Mouse (Mus musculus) forebrain, embryonic 16.5 days (tissue): ENCODE data around the gene Fanci. TPM values are rescaled to one million over a fixed set of nuclear protein-coding genes. Genes with fewer than 3 reads are reported as not detected.

Source experiments
- ATAC-seq: fragments of 200-750 bp; cut with Nextera tagmentation; 2 replicates; pipeline ENCODE4 v1.8.0; 2017; ENCODE audit warnings: mild to moderate bottlenecking, moderate library complexity
- H3K27ac ChIP-seq: fragments of 300-500 bp; sonication (generic); 2 replicates; pipeline ENCODE4 v1.5.1; 2014; ENCODE audit warnings: low read length, control low read depth
- H3K27me3 ChIP-seq: fragments of 300-500 bp; sonication (generic); replicated peaks from 2 replicates; pipeline ENCODE4 v1.6.1; 2014; ENCODE audit warnings: low read length; ENCODE audit not compliant: control insufficient read depth, insufficient read depth
- H3K36me3 ChIP-seq: fragments of 300-500 bp; sonication (generic); 2 replicates; pipeline ENCODE4 v1.6.1; 2014; ENCODE audit not compliant: control insufficient read depth, insufficient read depth
- H3K4me1 ChIP-seq: fragments of 300-500 bp; sonication (generic); replicated peaks from 2 replicates; pipeline ENCODE4 v1.6.1; 2014; ENCODE audit warnings: low read length; ENCODE audit not compliant: control insufficient read depth, insufficient read depth
- H3K4me2 ChIP-seq: fragments of 300-500 bp; sonication (generic); 2 replicates; pipeline ENCODE4 v1.6.1; 2014; ENCODE audit warnings: mild to moderate bottlenecking, low read length, control low read depth
- H3K4me3 ChIP-seq: fragments of 300-500 bp; sonication (generic); replicated peaks from 2 replicates; pipeline ENCODE4 v1.5.1; 2014; ENCODE audit warnings: mild to moderate bottlenecking, low read length, control low read depth
- H3K9ac ChIP-seq: fragments of 300-500 bp; sonication (generic); replicated peaks from 2 replicates; pipeline ENCODE4 v1.6.1; 2014; ENCODE audit warnings: low read depth, low read length, control low read depth
- H3K9me3 ChIP-seq: fragments of 300-500 bp; sonication (generic); 2 replicates; pipeline ENCODE4 v1.6.1; 2016; ENCODE audit warnings: low read length; ENCODE audit not compliant: control insufficient read depth
- WGBS: fragments of 180-500 bp; shearing (Covaris S2); extraction: QIAGEN DNeasy Blood & Tissue Kit; methylation state at CpG from one replicate; pipeline ENCODE4 v1.1.7; 2014; 5-methylcytosine and 5-hydroxymethylcytosine counted together
- polyA plus RNA-seq: library from polyadenylated mRNA; unstranded; fragments of >200 nt; fragmentation: Nextera tagmentation; extraction: Ambion mirVana; gene quantifications from 2 replicates; pipeline ENCODE4 v1.2.1, GENCODE M21; 2015

The Fanci gene
- polyA plus RNA-seq = 6.6 and 6.9 TPM in 2 replicates

- Histone ChIP-seq H3K4me1 (peaks cover 11% of the 10 kb centered on the region), H3K27me3 (no peaks in the 10 kb centered on the region), H3K27ac (peak within 1 kb of the TSS; percentile 90), H3K9me3 (no peaks in the 10 kb centered on the region), H3K9ac (peak within 1 kb of the TSS; percentile 71), H3K4me3 (peak within 1 kb of the TSS; percentile 70), H3K36me3 (no peaks in the 10 kb centered on the region), H3K4me2 (peak within 1 kb of the TSS; percentile 97)
- WGBS = under 1% methylated on average over 44 of the region's 44 CpGs
- ATAC-seq = peak; percentile 97
These were observed at the start of gene Fanci for GRCm38 (mm10) chr7:79391883-79392649. Fanci (plus strand) TSS chr7:79391929.

GRCm38 (mm10) chr7:79345902-79346301 lies 45.8 kb upstream of the Fanci start:
- peaks cover 10% of the 10 kb centered on the region; the same call in 1 of the 2 replicates for H3K36me3 ChIP-seq
- no peaks in the 10 kb centered on the region for H3K27me3 ChIP-seq
- H3K27ac ChIP-seq = no peak overlapping the region
- H3K9ac ChIP-seq = no peak overlapping the region
- WGBS = 47% methylated on average over 4 of the region's 4 CpGs
- H3K4me1 ChIP-seq = no peaks in the 10 kb centered on the region
- no peak overlapping the region for H3K4me3 ChIP-seq
- no peaks in the 10 kb centered on the region for H3K9me3 ChIP-seq
- H3K4me2 ChIP-seq = no peak overlapping the region
- no peak for ATAC-seq

- H3K4me3 ChIP-seq = no peak overlapping the region
- H3K9me3 ChIP-seq = no peaks in the 10 kb centered on the region
These were observed 45.1 kb upstream of the Fanci start for GRCm38 (mm10) chr7:79346555-79347075.

GRCm38 (mm10) chr7:79347108-79347813 lies 44.5 kb upstream of the Fanci start:
- Histone ChIP-seq H3K9me3 (no peaks in the 10 kb centered on the region), H3K4me1 (no peaks in the 10 kb centered on the region), H3K27ac (no peak overlapping the region), H3K27me3 (no peaks in the 10 kb centered on the region), H3K36me3 (peaks cover 10% of the 10 kb centered on the region; the same call in 1 of the 2 replicates), H3K4me3 (no peak overlapping the region), H3K4me2 (no peak overlapping the region), H3K9ac (no peak overlapping the region)
- WGBS = 80% methylated on average over 13 of the region's 13 CpGs
- ATAC-seq = no peak

More at GRCm38 (mm10) chr7:79346555-79347075, 45.1 kb upstream of the Fanci start:
- Histone ChIP-seq H3K9ac (no peak overlapping the region), H3K27me3 (no peaks in the 10 kb centered on the region), H3K4me1 (no peaks in the 10 kb centered on the region), H3K36me3 (peaks cover 10% of the 10 kb centered on the region; the same call in 1 of the 2 replicates), H3K4me2 (no peak overlapping the region), H3K27ac (no peak overlapping the region)
- 81% methylated on average over 8 of the region's 8 CpGs for WGBS
- no peak for ATAC-seq

GRCm38 (mm10) chr7:79348816-79349215 lies 42.9 kb upstream of the Fanci start:
- Histone ChIP-seq H3K27me3 (no peaks in the 10 kb centered on the region), H3K9me3 (no peaks in the 10 kb centered on the region), H3K27ac (no peak overlapping the region), H3K36me3 (peaks cover 10% of the 10 kb centered on the region; the same call in 1 of the 2 replicates), H3K4me1 (no peaks in the 10 kb centered on the region), H3K9ac (no peak overlapping the region), H3K4me3 (no peak overlapping the region), H3K4me2 (no peak overlapping the region)
- WGBS = 82% methylated on average over 8 of the region's 8 CpGs
- ATAC-seq = no peak

GRCm38 (mm10) chr7:79349738-79350386 lies 41.9 kb upstream of the Fanci start:
- Histone ChIP-seq H3K4me1 (no peaks in the 10 kb centered on the region), H3K27ac (no peak overlapping the region), H3K9ac (no peak overlapping the region), H3K9me3 (no peaks in the 10 kb centered on the region), H3K4me2 (no peak overlapping the region), H3K36me3 (peaks cover 18% of the 10 kb centered on the region; the same call in 1 of the 2 replicates), H3K4me3 (no peak overlapping the region), H3K27me3 (no peaks in the 10 kb centered on the region)
- peak; percentile 75 for ATAC-seq
- 34% methylated on average over 12 of the region's 12 CpGs for WGBS

- Histone ChIP-seq H3K4me3 (no peak overlapping the region), H3K27ac (no peak overlapping the region), H3K4me2 (no peak overlapping the region), H3K9me3 (no peaks in the 10 kb centered on the region), H3K27me3 (no peaks in the 10 kb centered on the region), H3K4me1 (peaks cover 9% of the 10 kb centered on the region; the same call in 1 of the 2 replicates), H3K9ac (no peak overlapping the region), H3K36me3 (peaks cover 47% of the 10 kb centered on the region)
- no peak for ATAC-seq
- 84% methylated on average over 15 of the region's 15 CpGs for whole genome bisulfite sequencing
These were observed 33.2 kb upstream of the Fanci start for GRCm38 (mm10) chr7:79358350-79359182.

GRCm38 (mm10) chr7:79359183-79359435 lies 32.6 kb upstream of the Fanci start:
- WGBS = 88% methylated on average over 3 of the region's 3 CpGs
- H3K27ac ChIP-seq = no peak overlapping the region
- H3K9ac ChIP-seq = no peak overlapping the region

More at GRCm38 (mm10) chr7:79359183-79359435, 32.6 kb upstream of the Fanci start:
- Histone ChIP-seq H3K27me3 (no peaks in the 10 kb centered on the region), H3K36me3 (peaks cover 45% of the 10 kb centered on the region), H3K4me3 (no peak overlapping the region), H3K4me1 (peaks cover 10% of the 10 kb centered on the region), H3K9me3 (no peaks in the 10 kb centered on the region), H3K4me2 (no peak overlapping the region)
- ATAC-seq = no peak
